Mouse (Mus musculus): ENCODE measurements around the gene Glod5.

DNA sequence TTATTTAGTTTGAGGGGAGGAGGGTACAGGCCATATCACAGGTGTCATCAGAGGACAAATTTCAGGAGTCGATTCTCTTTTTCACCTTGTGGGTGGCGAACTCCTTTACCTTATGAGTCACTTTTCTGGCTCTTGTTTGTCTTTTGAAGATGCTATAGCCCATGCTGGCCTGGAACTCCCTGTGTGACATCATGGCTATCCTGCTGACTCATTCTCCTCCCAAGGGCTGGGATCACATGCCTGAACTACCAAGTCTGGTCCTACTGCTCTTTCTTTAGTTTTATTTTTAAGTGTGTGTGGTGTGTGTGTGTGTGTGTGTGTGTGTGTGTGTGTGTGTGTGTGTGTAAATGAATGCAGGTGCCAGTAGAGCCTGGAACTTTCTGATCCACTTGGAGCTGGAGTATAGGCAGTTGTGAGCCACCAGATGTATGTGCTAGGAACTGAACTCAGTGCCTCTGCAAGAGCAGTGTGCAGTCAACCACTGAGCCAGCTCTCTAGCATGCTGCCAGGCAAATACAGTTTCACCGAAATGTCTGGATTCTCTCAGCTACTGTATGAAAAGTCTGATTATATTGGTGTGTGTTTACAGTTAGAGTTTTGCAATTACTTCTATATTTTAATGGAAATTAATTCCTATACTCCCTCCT, 17.6 kb downstream of the Glod5 start:
- TF ChIP-seq POLR2A (IDR thresholded peaks at IDR 0.05; ENCODE audit: borderline replicate concordance, low read depth, low read length) (no peak), CTCF (IDR thresholded peaks at IDR 0.05; ENCODE audit: low read depth, low read length) (no peak)
